Mouse (Mus musculus) C2C12 (cell line): ENCODE measurements around the gene Trip11.

Experiments
- CTCF ChIP-seq: IDR thresholded peaks from one replicate; pipeline ENCODE4 v1.5.1; 2011; ENCODE audit not compliant: control insufficient read depth, insufficient read depth, insufficient read length
- MAX ChIP-seq: IDR thresholded peaks from one replicate; pipeline ENCODE4 v1.6.1; 2011; ENCODE audit warnings: mild to moderate bottlenecking, control low read depth
- MYOG ChIP-seq: IDR thresholded peaks from one replicate; pipeline ENCODE4 v1.6.1; 2011; ENCODE audit not compliant: control insufficient read depth, insufficient read length; ENCODE audit errors: extremely low read depth
- USF1 ChIP-seq: IDR thresholded peaks from one replicate; pipeline ENCODE4 v1.6.1; 2011; ENCODE audit warnings: low read depth, mild to moderate bottlenecking, control low read depth, moderate library complexity

DNA sequence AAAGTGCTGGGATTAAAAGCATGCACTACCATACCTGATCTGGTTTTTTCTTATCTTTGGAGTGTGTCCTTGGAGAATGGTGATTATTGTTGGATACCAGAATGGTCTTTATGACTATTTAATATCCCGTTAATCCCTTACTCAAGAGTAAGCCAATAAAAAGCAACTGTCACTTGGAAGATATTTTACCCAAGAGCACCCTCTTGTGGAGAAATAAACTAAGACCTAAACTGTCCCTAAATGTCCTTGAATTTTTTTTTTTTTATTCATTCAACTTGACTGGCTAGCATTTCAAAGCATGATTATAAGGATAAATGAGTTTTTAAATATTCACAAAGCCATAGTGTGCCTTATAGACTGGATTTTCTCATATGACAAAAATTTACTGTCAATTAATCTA is 38.0 kb downstream of the Trip11 start:
- TF ChIP-seq MAX (no peak), CTCF (no peak), USF1 (no peak), MYOG (no peak)
